ENCODE assay signal across 8 mouse cellular contexts in genomic region chr3:39814814-39815213, GRCm38 (mm10).
A peak's percentile ranks its signal among the peaks of the same experiment; 100 is the strongest.
DNase-seq lines count a peak whose midpoint lies in the region; ATAC-seq lines count a peak whose summit lies in the region.

No protein-coding gene starts in this region.

- H3K4me3 ChIP-seq in heart, embryonic 12.5 days: no peak overlapping the region
- no peak overlapping the region for H3K4me3 ChIP-seq in midbrain, embryonic 13.5 days (replicated peaks)

- H3K27me3 ChIP-seq in heart, embryonic 12.5 days (replicated peaks): no peaks in the 10 kb centered on the region
- no peaks in the 10 kb centered on the region for H3K27me3 ChIP-seq in midbrain, embryonic 13.5 days

- 28% methylated on average over 6 of the region's 6 CpGs for WGBS in heart, embryonic 12.5 days
- 27% methylated on average over 6 of the region's 6 CpGs for WGBS in midbrain, embryonic 13.5 days

- no peak overlapping the region for H3K9ac ChIP-seq in heart, embryonic 12.5 days
- no peak overlapping the region for H3K9ac ChIP-seq in midbrain, embryonic 13.5 days (replicated peaks)

- no peak overlapping the region for H3K4me2 ChIP-seq in heart, embryonic 12.5 days
- no peak overlapping the region for H3K4me2 ChIP-seq in midbrain, embryonic 13.5 days (replicated peaks)

- no peaks in the 10 kb centered on the region for H3K9me3 ChIP-seq in heart, embryonic 12.5 days (replicated peaks)
- H3K9me3 ChIP-seq in midbrain, embryonic 13.5 days: no peaks in the 10 kb centered on the region

- no peak for ATAC-seq in heart, embryonic 12.5 days (ENCODE audit: insufficient number of reproducible peaks, low FRiP score)
- peak; percentile 69; the same call in 1 of the 2 replicates for ATAC-seq in midbrain, embryonic 13.5 days
- ATAC-seq in inflammation-experienced regulatory T-cells, adult 6 months: no peak

- intact Hi-C loops in heart, postnatal 14 days (cut with DNase I): loop anchor here (1.0 to 10.0 kb wide), 4 partner anchors 422 to 932 kb away; no protein-coding TSS in a partner anchor

- H3K27ac ChIP-seq in heart, embryonic 12.5 days (ENCODE audit: poor library complexity, severe bottlenecking): no peak overlapping the region
- no peak overlapping the region for H3K27ac ChIP-seq in midbrain, embryonic 13.5 days

- no peaks in the 10 kb centered on the region for H3K4me1 ChIP-seq in heart, embryonic 12.5 days (replicated peaks)
- H3K4me1 ChIP-seq in midbrain, embryonic 13.5 days (replicated peaks): no peaks in the 10 kb centered on the region

- peak; percentile 37 for DNase-seq in heart, adult 8-10 months (ENCODE audit: low spot score)
- DNase-seq in R1 (ENCODE audit: low read depth, low spot score): peak; percentile 37
- peak; percentile 82 for DNase-seq in embryo, embryonic 11 days
- DNase-seq in heart, postnatal 14 days: peak; percentile 51 to 70
- peak; percentile 32 for DNase-seq in left cerebral cortex, adult 11 months (ENCODE audit: low spot score)

- H3K36me3 ChIP-seq in heart, embryonic 12.5 days: no peaks in the 10 kb centered on the region
- no peaks in the 10 kb centered on the region for H3K36me3 ChIP-seq in midbrain, embryonic 13.5 days

Comparison
In these comparisons a context has a peak if more than half of its experiments do, and no peak if none do; other contexts are left out.
1. DNase-seq: peak in every context shown above with its lines; median percentile 82 in embryo, embryonic 11 days; 60 in heart, postnatal 14 days; 37 in heart, adult 8-10 months; 37 in R1; 32 in left cerebral cortex, adult 11 months.